13 mouse cellular contexts compared by ENCODE assay signal in genomic region chr1:36162687-36163086, GRCm38 (mm10).
DNase-seq lines count a peak whose midpoint lies in the region; ATAC-seq and TF ChIP-seq lines count a peak whose summit lies in the region.
"Had no signal": no experiment of that assay in that cellular context is flagged by ENCODE, and none has a peak within 500 bp of the region (broad histone marks: within the 10 kb centered on the region; RNA-seq: fewer than 3 reads in every experiment).

No protein-coding gene starts in this region.

- H3K36me3 ChIP-seq in heart, embryonic 12.5 days, result peaks cover 61% of the 10 kb centered on the region
- H3K36me3 ChIP-seq in liver, embryonic 13.5 days, result peaks cover 84% of the 10 kb centered on the region

- no peaks in the 10 kb centered on the region for H3K9me3 ChIP-seq in heart, embryonic 12.5 days (replicated peaks)
- H3K9me3 ChIP-seq in liver, embryonic 13.5 days (replicated peaks), result no peaks in the 10 kb centered on the region
- H3K9me3 ChIP-seq: intestine, embryonic 15.5 days; megakaryocyte, embryonic 14.5 days; neural tube, embryonic 13.5 days had no signal

- H3K27me3 ChIP-seq in heart, embryonic 12.5 days (replicated peaks), result no peaks in the 10 kb centered on the region
- H3K27me3 ChIP-seq in liver, embryonic 13.5 days, result no peaks in the 10 kb centered on the region
- H3K27me3 ChIP-seq: intestine, embryonic 15.5 days; megakaryocyte, embryonic 14.5 days; neural tube, embryonic 13.5 days had no signal

- H3K4me1 ChIP-seq in heart, embryonic 12.5 days (replicated peaks), result peaks cover 31% of the 10 kb centered on the region
- H3K4me1 ChIP-seq in bone marrow macrophage, adult 2 months (ENCODE audit: control insufficient read depth, insufficient read depth, low read length), result peaks cover 21% of the 10 kb centered on the region
- H3K4me1 ChIP-seq in liver, embryonic 13.5 days (replicated peaks), result peaks cover 27% of the 10 kb centered on the region
- H3K4me1 ChIP-seq: intestine, embryonic 15.5 days; neural tube, embryonic 13.5 days had no signal

- H3K9ac ChIP-seq in heart, embryonic 12.5 days, result no peak overlapping the region
- H3K9ac ChIP-seq in liver, embryonic 13.5 days, result no peak overlapping the region
- H3K9ac ChIP-seq: intestine, embryonic 15.5 days; neural tube, embryonic 13.5 days had no signal

- no peak for TF ChIP-seq CTCF in bone marrow macrophage, adult 2 months (IDR thresholded peaks at IDR 0.05; ENCODE audit: low read depth, low read length)

- no peak for ATAC-seq in heart, embryonic 12.5 days (ENCODE audit: insufficient number of reproducible peaks, low FRiP score)
- 0 out of 2 replicates have a peak, but pooled peaks have one; percentile 31 for ATAC-seq in liver, embryonic 13.5 days (ENCODE audit: low read depth)
- ATAC-seq in megakaryocyte progenitor cell, adult 5-6 weeks (replicated peaks; ENCODE audit: poor library complexity), result peak; percentile 84
- ATAC-seq: intestine, embryonic 15.5 days had no signal

- no peak overlapping the region for H3K4me2 ChIP-seq in heart, embryonic 12.5 days
- H3K4me2 ChIP-seq in liver, embryonic 13.5 days, result no peak overlapping the region
- H3K4me2 ChIP-seq: intestine, embryonic 15.5 days; neural tube, embryonic 13.5 days had no signal

- no peak overlapping the region for H3K27ac ChIP-seq in heart, embryonic 12.5 days (ENCODE audit: poor library complexity, severe bottlenecking)
- peak overlapping the region; percentile 52 for H3K27ac ChIP-seq in bone marrow macrophage, adult 2 months (ENCODE audit: insufficient read depth, low read depth, low read length)
- H3K27ac ChIP-seq in liver, embryonic 13.5 days, result no peak overlapping the region
- H3K27ac ChIP-seq: intestine, embryonic 15.5 days; neural tube, embryonic 13.5 days had no signal

- peak; percentile 97 for DNase-seq in heart, adult 11 months
- DNase-seq in liver, embryonic 13.5 days, result no peak
- DNase-seq in adrenal gland, adult 18-20 months (ENCODE audit: low spot score in 2 of 2), result no peak
- no peak for DNase-seq in ovary, postnatal 10 days (ENCODE audit: low spot score)
- DNase-seq in urinary bladder, adult 2 months (ENCODE audit: low spot score), result no peak
- DNase-seq: cerebellum, adult 8-10 months; gastrocnemius, postnatal 10 days had no signal

- H3K4me3 ChIP-seq in heart, embryonic 12.5 days, result no peak overlapping the region
- no peak overlapping the region; the same call in 1 of the 2 replicates for H3K4me3 ChIP-seq in bone marrow macrophage, adult 2 months (ENCODE audit: insufficient read depth, low read length)
- H3K4me3 ChIP-seq in liver, embryonic 13.5 days (replicated peaks), result no peak overlapping the region
- H3K4me3 ChIP-seq: intestine, embryonic 15.5 days; megakaryocyte, embryonic 14.5 days; neural tube, embryonic 13.5 days had no signal

- TF ChIP-seq POLR2A in bone marrow macrophage, adult 2 months (IDR thresholded peaks at IDR 0.05; ENCODE audit: borderline replicate concordance, low read depth, low read length), result no peak

- 69% methylated on average over 8 of the region's 8 CpGs for WGBS in heart, embryonic 12.5 days
- 63% methylated on average over 8 of the region's 8 CpGs for WGBS in liver, embryonic 13.5 days (ENCODE audit: insufficient replicate concordance)
